Comparison of ENCODE assay signal across 31 mouse cellular contexts in genomic region chr16:15360825-15361224, GRCm38 (mm10). TPM values are rescaled to one million over a fixed set of nuclear protein-coding genes. Genes with fewer than 3 reads are reported as not detected.
"Had no signal": no experiment of that assay in that cellular context is flagged by ENCODE, and none has a peak within 500 bp of the region (broad histone marks: within the 10 kb centered on the region; RNA-seq: fewer than 3 reads in every experiment).

No protein-coding gene starts in this region.

- H3K4me2 ChIP-seq: heart, embryonic 13.5 days; heart, embryonic 15.5 days; hindbrain, embryonic 12.5 days; hindbrain, embryonic 14.5 days; intestine, embryonic 15.5 days; limb, embryonic 12.5 days; liver, embryonic 11.5 days; liver, embryonic 13.5 days had no signal

- H3K4me1 ChIP-seq: heart, embryonic 10.5 days; heart, embryonic 13.5 days; heart, embryonic 15.5 days; hindbrain, embryonic 10.5 days; hindbrain, embryonic 12.5 days; intestine, embryonic 15.5 days; limb, embryonic 10.5 days; limb, embryonic 12.5 days; liver, embryonic 13.5 days had no signal

- H3K4me3 ChIP-seq: gastrocnemius, adult 2 months; heart, embryonic 10.5 days; heart, embryonic 13.5 days; heart, embryonic 15.5 days; hindbrain, embryonic 10.5 days; hindbrain, embryonic 12.5 days; intestine, embryonic 15.5 days; layer of hippocampus, adult 2 months; left cerebral cortex, adult 2 months; limb, embryonic 10.5 days; limb, embryonic 12.5 days; liver, embryonic 13.5 days had no signal

- DNase-seq: gastrocnemius, adult 2 months; gastrocnemius, postnatal 10 days; gastrocnemius, postnatal 25 days; heart, adult 18-20 months; heart, postnatal 4 days; kidney, adult 18-20 months; kidney, adult 8-10 months; kidney, postnatal 10 days; kidney, postnatal 25 days; kidney, postnatal 4 days; liver; liver, embryonic 13.5 days had no signal

- H3K27ac ChIP-seq: gastrocnemius, adult 2 months; heart, embryonic 10.5 days; heart, embryonic 13.5 days; heart, embryonic 15.5 days; hindbrain, embryonic 10.5 days; hindbrain, embryonic 12.5 days; hindbrain, embryonic 14.5 days; intestine, embryonic 15.5 days; layer of hippocampus, adult 2 months; left cerebral cortex, adult 2 months; limb, embryonic 10.5 days; limb, embryonic 12.5 days; liver, embryonic 13.5 days had no signal

- H3K9ac ChIP-seq: heart, embryonic 13.5 days; heart, embryonic 15.5 days; hindbrain, embryonic 12.5 days; hindbrain, embryonic 14.5 days; intestine, embryonic 15.5 days; limb, embryonic 12.5 days; liver, embryonic 13.5 days had no signal

- H3K9me3 ChIP-seq: heart, embryonic 10.5 days; heart, embryonic 13.5 days; heart, embryonic 15.5 days; hindbrain, embryonic 10.5 days; hindbrain, embryonic 12.5 days; intestine, embryonic 15.5 days; limb, embryonic 10.5 days; limb, embryonic 12.5 days; liver, embryonic 13.5 days had no signal

- H3K27me3 ChIP-seq: heart, embryonic 13.5 days; heart, embryonic 15.5 days; hindbrain, embryonic 12.5 days; intestine, embryonic 15.5 days; limb, embryonic 12.5 days; liver, embryonic 13.5 days had no signal

- H3K36me3 ChIP-seq: heart, embryonic 10.5 days; heart, embryonic 13.5 days; heart, embryonic 15.5 days; hindbrain, embryonic 10.5 days; hindbrain, embryonic 12.5 days; intestine, embryonic 15.5 days; limb, embryonic 10.5 days; limb, embryonic 12.5 days; liver, embryonic 13.5 days had no signal

- ATAC-seq: hindbrain, embryonic 16.5 days; inflammation-experienced regulatory T-cells, adult 6 months; intestine, embryonic 15.5 days; intestine, postnatal 0 days had no signal

RNA-seq across cellular contexts. Expression of gene Gm21897, which starts 43.6 kb away (rescaled TPM):
- polyA plus RNA-seq: heart, embryonic 10.5 days; heart, embryonic 13.5 days; heart, embryonic 15.5 days; heart, postnatal 0 days; hindbrain, embryonic 10.5 days; hindbrain, embryonic 12.5 days; hindbrain, embryonic 14.5 days; hindbrain, embryonic 16.5 days; inflammation-experienced regulatory T-cells, adult 6 months; intestine, embryonic 15.5 days; intestine, postnatal 0 days; kidney, embryonic 14.5 days; kidney, embryonic 16.5 days; limb, embryonic 10.5 days; limb, embryonic 12.5 days; limb, embryonic 14.5 days; liver, embryonic 11.5 days; liver, embryonic 13.5 days had no signal
